Mouse (Mus musculus): ENCODE measurements around the gene Gm20826. TPM values are rescaled to one million over a fixed set of nuclear protein-coding genes. Genes with fewer than 3 reads are reported as not detected.
"Not testable (repeated sequence)": the region's sequence is repeated elsewhere in the genome, so short reads cannot be mapped to it uniquely, and the experiment has no call there.

Gm20826 gene
- not detected in 2 replicates for total RNA-seq (2014; fragmentation: Nextera tagmentation)
- total RNA-seq (2017): 0.04 TPM in 1 of 2 replicates, not detected in the other

DNA sequence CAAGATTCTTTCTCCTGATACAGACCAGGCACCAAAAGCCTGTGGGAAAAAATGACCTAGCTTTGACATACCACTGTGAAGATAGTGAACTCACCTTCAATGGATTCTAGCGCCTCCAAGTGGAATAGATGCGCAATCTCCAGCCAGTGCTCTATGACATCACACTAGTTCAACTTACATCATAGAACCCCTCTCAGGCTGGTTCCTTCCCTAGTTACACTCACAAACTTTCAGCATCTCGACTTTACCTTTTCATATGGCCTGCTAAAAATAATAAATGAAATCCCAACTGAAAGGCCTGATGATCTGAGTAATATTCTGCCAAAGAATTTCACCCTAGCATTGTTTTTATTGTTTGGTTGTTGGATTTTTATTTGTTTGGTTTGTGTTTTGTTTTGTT lies at the start of gene Gm20826:
Gene Gm20826 (minus strand): TSS at position 101 of the 400 bp plus-strand sequence.
- ATAC-seq (replicated peaks; ENCODE audit: poor library complexity, severe bottlenecking): not testable (repeated sequence)

Other genes with a start within 250 kb of the Gm20826 start
- gene Gm21788, start 233.5 kb downstream of the Gm20826 start, total RNA-seq (2014; fragmentation: Nextera tagmentation): not detected in 2 replicates
- not detected in 2 replicates for gene Gm21788, start 233.5 kb downstream of the Gm20826 start, total RNA-seq (2017)
- not detected in 2 replicates for gene Gm28576, start 84.5 kb upstream of the Gm20826 start, total RNA-seq (2014; fragmentation: Nextera tagmentation)
- gene Gm28576, start 84.5 kb upstream of the Gm20826 start, total RNA-seq (2017): not detected in 2 replicates

Data from granulocyte monocyte progenitor cell, adult 5-6 weeks (primary cell).